Mouse (Mus musculus): ENCODE measurements around the gene Dut. TPM values are rescaled to one million over a fixed set of nuclear protein-coding genes. Genes with fewer than 3 reads are reported as not detected.

Dut gene
- polyA plus RNA-seq, 1 experiment from 2014 or later, result 220 TPM

DNA sequence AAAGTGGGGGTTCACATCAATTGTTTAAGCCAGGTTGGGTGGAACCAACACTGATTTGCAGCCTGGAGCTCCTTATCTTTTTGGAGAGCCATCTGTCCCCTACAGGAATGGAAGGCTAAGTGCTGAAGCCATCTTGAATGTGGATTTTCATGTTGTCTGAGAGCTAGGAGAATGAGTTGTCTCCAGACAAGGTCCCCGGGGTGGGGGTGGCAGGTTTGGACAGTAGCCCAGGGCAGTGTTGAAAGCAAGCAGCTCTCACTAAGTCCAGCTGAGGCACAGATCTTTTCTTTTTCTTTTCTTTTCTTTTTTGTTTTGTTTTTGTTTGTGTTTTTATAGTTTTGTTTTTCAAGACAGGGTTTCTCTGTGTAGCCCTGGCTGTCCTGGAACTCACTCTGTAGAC lies 44.1 kb downstream of the Dut start:
- no peak overlapping the region for H3K4me2 ChIP-seq
- H3K9ac ChIP-seq (ENCODE audit: low read length), result no peak overlapping the region
- no peak for DNase-seq (ENCODE audit: low spot score, missing footprints)
- no peaks in the 10 kb centered on the region for H3K27me3 ChIP-seq (ENCODE audit: control insufficient read depth, insufficient read depth, low read length)
- no peak for ATAC-seq (ENCODE audit: low FRiP score)
- H3K9me3 ChIP-seq (ENCODE audit: control insufficient read depth, low read length), result no peaks in the 10 kb centered on the region
- no peak overlapping the region for H3K27ac ChIP-seq (ENCODE audit: low read depth, low read length)
- H3K4me1 ChIP-seq (ENCODE audit: control insufficient read depth, insufficient read depth, low read length), result no peaks in the 10 kb centered on the region
- 85% methylated on average over 1 of the region's 1 CpGs for WGBS
- no peaks in the 10 kb centered on the region for H3K36me3 ChIP-seq (ENCODE audit: control insufficient read depth, insufficient read depth, low read length)
- H3K4me3 ChIP-seq (ENCODE audit: low read depth, low read length), result no peak overlapping the region

- WGBS, result 90% methylated on average over 7 of the region's 7 CpGs
- H3K27me3 ChIP-seq (ENCODE audit: control insufficient read depth, insufficient read depth, low read length), result no peaks in the 10 kb centered on the region
- H3K4me1 ChIP-seq (ENCODE audit: control insufficient read depth, insufficient read depth, low read length), result no peaks in the 10 kb centered on the region
- H3K4me2 ChIP-seq, result no peak overlapping the region
- DNase-seq (ENCODE audit: low spot score, missing footprints), result peak; percentile 28
- no peaks in the 10 kb centered on the region for H3K9me3 ChIP-seq (ENCODE audit: control insufficient read depth, low read length)
- no peak overlapping the region for H3K9ac ChIP-seq (ENCODE audit: low read length)
- H3K4me3 ChIP-seq (ENCODE audit: low read depth, low read length), result no peak overlapping the region
- ATAC-seq (ENCODE audit: low FRiP score), result no peak
- H3K36me3 ChIP-seq (ENCODE audit: control insufficient read depth, insufficient read depth, low read length), result no peaks in the 10 kb centered on the region
- no peak overlapping the region for H3K27ac ChIP-seq (ENCODE audit: low read depth, low read length)
Observed at GRCm38 (mm10) chr2:125292616-125293015, 45.6 kb downstream of the Dut start.

DNA sequence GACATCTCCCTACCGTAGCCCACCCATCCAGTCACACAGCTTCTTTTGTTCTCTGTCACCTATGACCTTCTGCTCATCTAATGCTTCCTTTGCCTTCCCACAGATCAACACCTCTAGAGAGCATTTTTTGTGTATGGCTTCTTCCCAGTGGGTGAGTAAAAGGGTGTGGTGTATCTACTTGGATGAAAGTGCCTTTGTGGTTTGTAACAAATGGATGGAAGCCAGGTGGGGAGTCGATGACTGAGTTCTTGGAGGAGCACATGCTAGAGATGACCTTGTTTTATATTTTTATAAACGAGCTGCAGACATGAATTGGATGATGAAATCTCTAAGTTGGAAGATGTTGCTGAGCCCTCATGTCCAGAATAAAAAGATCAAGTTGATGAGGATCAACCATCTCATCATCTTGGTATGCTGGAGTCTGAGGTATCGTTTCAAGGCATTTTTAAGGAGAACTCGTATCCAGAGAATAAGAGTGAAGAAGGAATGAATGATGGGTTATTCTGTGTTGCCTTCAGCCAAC lies 47.0 kb downstream of the Dut start:
- Histone ChIP-seq H3K4me2 (no peak overlapping the region), H3K4me1 (ENCODE audit: control insufficient read depth, insufficient read depth, low read length) (no peaks in the 10 kb centered on the region), H3K9ac (ENCODE audit: low read length) (no peak overlapping the region), H3K36me3 (ENCODE audit: control insufficient read depth, insufficient read depth, low read length) (no peaks in the 10 kb centered on the region), H3K4me3 (ENCODE audit: low read depth, low read length) (no peak overlapping the region), H3K9me3 (ENCODE audit: control insufficient read depth, low read length) (no peaks in the 10 kb centered on the region), H3K27ac (ENCODE audit: low read depth, low read length) (no peak overlapping the region), H3K27me3 (ENCODE audit: control insufficient read depth, insufficient read depth, low read length) (no peaks in the 10 kb centered on the region)
- peak; percentile 33 for DNase-seq (ENCODE audit: low spot score, missing footprints)
- ATAC-seq (ENCODE audit: low FRiP score), result no peak
- 90% methylated on average over 5 of the region's 5 CpGs for WGBS

DNA sequence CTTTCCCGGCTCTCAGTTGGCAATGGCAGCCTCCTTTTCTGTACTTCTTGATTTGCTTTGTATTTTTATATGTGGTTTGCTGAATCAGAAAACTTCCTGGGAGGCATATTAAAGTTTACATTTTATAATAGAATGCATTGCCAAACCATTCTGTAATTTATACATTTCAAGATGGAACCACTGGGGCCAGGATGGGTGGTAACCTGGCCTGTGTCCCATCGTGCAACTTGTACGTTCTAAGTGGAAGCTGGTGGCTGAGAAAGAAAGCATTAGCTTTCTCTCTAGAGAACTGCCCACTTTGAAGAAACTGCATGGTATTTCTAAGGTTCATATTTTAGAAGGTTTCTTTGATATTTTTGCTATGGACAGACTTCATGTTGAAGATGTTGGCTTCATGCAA lies 48.5 kb downstream of the Dut start:
- no peaks in the 10 kb centered on the region for H3K4me1 ChIP-seq (ENCODE audit: control insufficient read depth, insufficient read depth, low read length)
- no peaks in the 10 kb centered on the region for H3K27me3 ChIP-seq (ENCODE audit: control insufficient read depth, insufficient read depth, low read length)
- 91% methylated on average over 3 of the region's 3 CpGs for WGBS
- no peak overlapping the region for H3K9ac ChIP-seq (ENCODE audit: low read length)
- H3K27ac ChIP-seq (ENCODE audit: low read depth, low read length), result no peak overlapping the region
- no peaks in the 10 kb centered on the region for H3K9me3 ChIP-seq (ENCODE audit: control insufficient read depth, low read length)
- no peak for ATAC-seq (ENCODE audit: low FRiP score)
- peak; percentile 6 for DNase-seq (ENCODE audit: low spot score, missing footprints)
- no peak overlapping the region for H3K4me2 ChIP-seq
- H3K36me3 ChIP-seq (ENCODE audit: control insufficient read depth, insufficient read depth, low read length), result no peaks in the 10 kb centered on the region
- no peak overlapping the region for H3K4me3 ChIP-seq (ENCODE audit: low read depth, low read length)

GRCm38 (mm10) chr2:125298841-125299240 lies 51.9 kb downstream of the Dut start:
- no peak overlapping the region for H3K27ac ChIP-seq (ENCODE audit: low read depth, low read length)

GRCm38 (mm10) chr2:125301877-125302624 lies 55.1 kb downstream of the Dut start:
- no peak overlapping the region for H3K4me3 ChIP-seq (ENCODE audit: low read depth, low read length)
- no peaks in the 10 kb centered on the region; the same call in 1 of the 2 replicates for H3K36me3 ChIP-seq (ENCODE audit: control insufficient read depth, insufficient read depth, low read length)
- ATAC-seq (ENCODE audit: low FRiP score), result no peak
- H3K4me1 ChIP-seq (ENCODE audit: control insufficient read depth, insufficient read depth, low read length), result no peaks in the 10 kb centered on the region
- no peak overlapping the region for H3K27ac ChIP-seq (ENCODE audit: low read depth, low read length)
- H3K9me3 ChIP-seq (ENCODE audit: control insufficient read depth, low read length), result no peaks in the 10 kb centered on the region
- H3K4me2 ChIP-seq, result no peak overlapping the region
- peak; percentile 65 for DNase-seq (ENCODE audit: low spot score, missing footprints)
- 55% methylated on average over 9 of the region's 9 CpGs for WGBS
- no peaks in the 10 kb centered on the region for H3K27me3 ChIP-seq (ENCODE audit: control insufficient read depth, insufficient read depth, low read length)
- H3K9ac ChIP-seq (ENCODE audit: low read length), result no peak overlapping the region

More at GRCm38 (mm10) chr2:125298841-125299240, 51.9 kb downstream of the Dut start:
- H3K27me3 ChIP-seq (ENCODE audit: control insufficient read depth, insufficient read depth, low read length), result no peaks in the 10 kb centered on the region
- no peak for ATAC-seq (ENCODE audit: low FRiP score)
- no peaks in the 10 kb centered on the region for H3K9me3 ChIP-seq (ENCODE audit: control insufficient read depth, low read length)
- H3K4me2 ChIP-seq, result no peak overlapping the region
- no peak overlapping the region for H3K4me3 ChIP-seq (ENCODE audit: low read depth, low read length)
- DNase-seq (ENCODE audit: low spot score, missing footprints), result peak; percentile 54
- H3K36me3 ChIP-seq (ENCODE audit: control insufficient read depth, insufficient read depth, low read length), result no peaks in the 10 kb centered on the region; the same call in 1 of the 2 replicates
- 92% methylated on average over 1 of the region's 1 CpGs for WGBS
- no peaks in the 10 kb centered on the region for H3K4me1 ChIP-seq (ENCODE audit: control insufficient read depth, insufficient read depth, low read length)
- no peak overlapping the region for H3K9ac ChIP-seq (ENCODE audit: low read length)

DNA sequence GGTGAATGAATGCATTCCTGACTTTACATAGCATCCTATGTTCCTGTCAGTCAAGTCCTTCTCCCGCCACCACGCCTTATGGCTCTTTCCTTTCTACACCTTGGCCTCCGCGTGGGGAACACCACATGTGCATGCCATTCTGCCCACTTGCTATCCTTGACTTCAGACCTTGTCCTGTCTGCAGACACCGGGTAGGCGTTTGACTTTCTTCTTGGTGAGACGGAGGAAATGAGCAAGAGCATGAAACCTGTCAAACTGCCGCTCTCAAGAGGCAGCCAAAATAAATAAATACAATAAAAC lies 55.6 kb downstream of the Dut start:
- Histone ChIP-seq H3K27me3 (ENCODE audit: control insufficient read depth, insufficient read depth, low read length) (no peaks in the 10 kb centered on the region), H3K9me3 (ENCODE audit: control insufficient read depth, low read length) (no peaks in the 10 kb centered on the region), H3K4me2 (no peak overlapping the region), H3K27ac (ENCODE audit: low read depth, low read length) (no peak overlapping the region), H3K9ac (ENCODE audit: low read length) (no peak overlapping the region), H3K4me1 (ENCODE audit: control insufficient read depth, insufficient read depth, low read length) (no peaks in the 10 kb centered on the region), H3K4me3 (ENCODE audit: low read depth, low read length) (no peak overlapping the region), H3K36me3 (ENCODE audit: control insufficient read depth, insufficient read depth, low read length) (no peaks in the 10 kb centered on the region; the same call in 1 of the 2 replicates)
- WGBS, result 82% methylated on average over 8 of the region's 8 CpGs
- no peak for ATAC-seq (ENCODE audit: low FRiP score)
- peak; percentile 26 for DNase-seq (ENCODE audit: low spot score, missing footprints)

DNA sequence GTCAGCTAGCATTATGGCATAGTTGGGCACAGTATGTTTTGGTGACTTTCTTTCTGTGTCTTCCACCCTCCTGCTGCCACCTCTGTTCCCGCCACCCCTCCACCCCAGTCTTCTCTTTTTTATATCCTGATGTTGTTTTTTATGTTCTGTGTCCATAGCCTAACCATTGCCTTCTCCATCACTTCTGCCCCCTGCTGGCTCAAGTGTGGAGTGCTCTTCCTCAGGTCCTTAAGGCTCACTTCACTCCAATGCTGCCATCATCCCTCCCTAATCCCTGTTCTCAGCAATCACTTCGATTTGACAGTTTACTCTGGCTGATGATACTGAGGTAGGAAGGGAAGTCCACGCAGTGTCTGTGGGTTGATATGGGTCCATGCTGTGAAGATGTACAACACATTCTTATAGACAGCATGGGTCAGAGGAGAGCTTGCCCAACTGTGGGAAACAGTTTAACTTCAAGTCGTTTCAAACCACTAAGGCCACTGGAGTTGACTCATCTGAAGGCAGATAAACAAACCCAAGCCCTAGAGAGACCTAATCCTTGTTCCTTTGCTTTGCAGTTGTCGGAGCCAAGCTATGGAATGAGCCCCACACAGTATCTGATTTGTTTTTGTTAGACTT lies 56.9 kb downstream of the Dut start:
- H3K4me3 ChIP-seq (ENCODE audit: low read depth, low read length), result no peak overlapping the region
- peaks cover 2% of the 10 kb centered on the region; the same call in 1 of the 2 replicates for H3K36me3 ChIP-seq (ENCODE audit: control insufficient read depth, insufficient read depth, low read length)
- H3K4me1 ChIP-seq (ENCODE audit: control insufficient read depth, insufficient read depth, low read length), result no peaks in the 10 kb centered on the region
- no peak overlapping the region for H3K4me2 ChIP-seq
- no peak overlapping the region for H3K9ac ChIP-seq (ENCODE audit: low read length)
- 75% methylated on average over 5 of the region's 5 CpGs for WGBS
- no peak overlapping the region for H3K27ac ChIP-seq (ENCODE audit: low read depth, low read length)
- no peaks in the 10 kb centered on the region for H3K27me3 ChIP-seq (ENCODE audit: control insufficient read depth, insufficient read depth, low read length)
- DNase-seq (ENCODE audit: low spot score, missing footprints) (peak; percentile 84), ATAC-seq (ENCODE audit: low FRiP score) (no peak)
- H3K9me3 ChIP-seq (ENCODE audit: control insufficient read depth, low read length), result no peaks in the 10 kb centered on the region

- ATAC-seq (ENCODE audit: low FRiP score), result no peak
- Histone ChIP-seq H3K4me2 (no peak overlapping the region), H3K36me3 (ENCODE audit: control insufficient read depth, insufficient read depth, low read length) (peaks cover 5% of the 10 kb centered on the region), H3K27ac (ENCODE audit: low read depth, low read length) (no peak overlapping the region), H3K4me1 (ENCODE audit: control insufficient read depth, insufficient read depth, low read length) (no peaks in the 10 kb centered on the region), H3K27me3 (ENCODE audit: control insufficient read depth, insufficient read depth, low read length) (no peaks in the 10 kb centered on the region), H3K4me3 (ENCODE audit: low read depth, low read length) (no peak overlapping the region), H3K9me3 (ENCODE audit: control insufficient read depth, low read length) (no peaks in the 10 kb centered on the region), H3K9ac (ENCODE audit: low read length) (no peak overlapping the region)
- peak; percentile 68 for DNase-seq (ENCODE audit: low spot score, missing footprints)
- WGBS, result 94% methylated on average over 3 of the region's 3 CpGs
Observed at GRCm38 (mm10) chr2:125304746-125305145, 57.8 kb downstream of the Dut start.

Data from midbrain, embryonic 11.5 days (tissue).